Mouse (Mus musculus): ENCODE data around the gene Rogdi.
A peak's percentile ranks its signal among the peaks of the same experiment; 100 is the strongest.

Gene Rogdi

DNA sequence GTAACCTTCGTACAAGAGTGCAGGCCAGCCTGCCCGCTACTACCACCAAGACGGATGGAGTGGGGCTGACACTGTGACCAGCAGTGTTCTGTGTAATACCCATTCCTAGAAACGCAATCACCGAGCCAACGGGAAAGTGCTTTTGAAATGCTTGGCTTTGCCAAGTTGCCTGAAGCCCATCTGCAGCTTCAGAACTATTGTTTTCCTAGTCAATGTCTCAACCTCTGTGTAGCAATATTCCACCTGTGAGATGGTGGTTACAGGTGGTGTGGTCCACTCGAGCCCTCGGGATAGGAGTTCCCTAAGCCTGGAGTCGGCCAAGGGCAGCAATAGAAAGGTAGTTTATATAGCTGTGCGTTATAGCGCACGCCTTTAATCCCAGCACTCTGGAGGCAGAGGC, 28.6 kb downstream of the Rogdi start:
- no peak for DNase-seq

DNA sequence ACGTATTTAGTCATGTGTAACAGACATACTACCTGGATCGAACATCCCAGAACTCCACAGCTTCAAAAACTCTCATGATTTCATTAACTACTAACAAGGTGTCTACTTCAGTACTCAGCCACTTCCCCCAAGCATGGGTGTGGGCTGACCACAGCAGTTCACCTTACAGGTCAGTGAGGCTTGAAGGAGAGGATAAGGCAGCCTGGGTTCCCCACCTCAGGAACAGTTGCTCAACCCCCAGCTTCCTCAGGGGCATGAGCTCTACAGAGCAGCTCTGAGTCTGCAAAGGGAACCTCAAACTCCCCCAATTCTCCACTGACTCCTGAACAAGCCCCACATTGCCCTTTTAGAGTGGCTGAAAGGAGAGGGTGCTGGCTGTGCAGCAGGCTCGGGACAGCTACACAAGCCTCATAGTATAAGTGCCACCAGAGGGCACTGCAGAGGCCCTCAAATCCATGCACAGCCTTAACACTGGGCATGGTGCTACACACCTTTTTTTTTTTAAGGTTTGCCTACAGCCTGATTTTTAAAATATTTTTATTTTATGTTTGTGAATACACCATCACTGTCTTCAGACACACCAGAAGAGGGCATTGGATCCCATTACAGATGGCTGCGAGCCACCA, 33.5 kb downstream of the Rogdi start:
- DNase-seq, result no peak

DNA sequence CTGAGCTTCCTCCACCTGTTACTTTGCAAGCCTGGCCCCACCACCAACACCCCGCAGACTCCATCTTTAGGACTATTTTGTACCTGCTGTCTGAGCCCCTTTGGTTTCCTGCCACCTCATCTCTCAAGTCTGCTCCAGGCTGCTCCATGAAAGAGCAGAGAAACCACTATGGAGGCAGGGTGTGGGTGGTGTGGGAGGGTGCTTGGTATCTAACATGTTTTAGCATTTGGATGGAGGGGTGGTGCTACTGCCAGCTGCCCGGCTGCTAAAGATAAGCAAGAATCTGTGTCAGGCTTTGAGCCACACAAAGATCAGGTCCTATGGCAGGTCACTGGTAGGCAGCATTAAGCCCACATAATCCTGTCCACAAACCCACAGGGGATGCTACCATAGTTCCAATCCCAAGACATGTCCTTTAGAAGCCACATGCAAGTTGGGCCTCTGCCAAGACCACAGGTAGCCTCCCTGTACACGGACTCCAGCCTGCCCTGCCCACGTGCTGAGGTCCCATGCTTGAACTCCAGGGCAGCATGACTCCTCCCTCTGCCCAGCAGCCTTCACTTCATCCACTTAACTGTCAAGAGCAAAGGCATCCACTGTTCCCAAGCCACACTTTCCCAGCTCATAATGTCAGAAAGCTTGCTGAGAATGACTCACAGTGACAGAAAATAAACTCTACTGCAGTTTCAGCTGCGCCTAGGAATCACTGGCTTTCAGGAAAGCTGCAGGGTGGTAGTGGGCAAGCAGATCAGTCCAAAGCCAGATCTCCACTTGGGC, 34.9 kb downstream of the Rogdi start:
- no peak for DNase-seq

GRCm38 (mm10) chr16:4976180-4976579, 37.2 kb downstream of the Rogdi start:
- peak; percentile 51 for DNase-seq

DNA sequence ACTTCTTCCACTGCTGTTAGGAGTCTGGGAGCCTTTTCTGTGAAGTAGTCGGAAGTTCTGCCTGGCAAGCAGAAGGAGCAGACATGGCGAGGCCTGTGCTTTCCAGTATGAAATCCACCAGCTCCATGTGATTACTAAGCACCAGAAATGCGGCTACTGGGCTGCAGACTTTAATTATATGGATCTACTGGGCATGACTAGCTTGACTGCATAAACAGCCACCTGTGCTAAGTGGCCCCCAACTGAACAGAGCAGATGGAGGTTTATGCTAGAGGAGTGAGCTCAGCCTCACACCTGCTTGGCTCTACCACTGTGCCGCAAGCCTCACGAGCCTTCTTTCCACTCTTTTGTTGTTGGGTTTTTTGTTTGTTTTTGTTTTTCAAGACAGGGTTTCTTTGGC, 38.8 kb downstream of the Rogdi start:
- peak; percentile 42 for DNase-seq

DNA sequence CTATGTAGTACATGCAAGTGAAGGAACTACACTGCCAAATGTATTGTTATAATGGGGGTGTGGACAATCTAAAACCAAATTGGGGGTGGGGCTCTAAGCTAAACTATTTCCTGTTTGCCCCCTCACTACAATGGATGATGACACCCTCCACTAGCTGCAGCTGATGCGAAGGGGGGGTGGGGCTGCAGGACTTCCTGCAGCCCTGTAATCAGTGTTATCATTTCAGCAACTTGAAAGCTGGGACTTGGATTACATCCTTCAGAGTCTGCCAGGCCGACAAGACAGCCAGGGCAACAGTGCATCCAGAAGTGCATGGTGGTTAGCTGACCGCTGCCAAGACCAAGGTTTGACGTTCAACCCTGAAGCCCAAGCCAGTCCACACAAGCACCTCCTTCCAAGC, 41.7 kb downstream of the Rogdi start:
- no peak for DNase-seq

GRCm38 (mm10) chr16:4969055-4969843, 44.1 kb downstream of the Rogdi start:
- DNase-seq, result no peak

GRCm38 (mm10) chr16:4968426-4968825, 44.9 kb downstream of the Rogdi start:
- DNase-seq, result no peak

- peak; percentile 48 for DNase-seq
Observed at GRCm38 (mm10) chr16:4965392-4966129, 47.8 kb downstream of the Rogdi start.

- no peak for DNase-seq
Observed at GRCm38 (mm10) chr16:4964731-4965391, 48.5 kb downstream of the Rogdi start.

GRCm38 (mm10) chr16:4963797-4964709, 49.3 kb downstream of the Rogdi start, which contains the start of gene Anks3:
TSS of gene Anks3 (minus strand) at chr16:4964205.
- peak; percentile 98 for DNase-seq

GRCm38 (mm10) chr16:4963346-4963745, 50.0 kb downstream of the Rogdi start:
- DNase-seq, result no peak

GRCm38 (mm10) chr16:4960260-4960659, 53.1 kb downstream of the Rogdi start:
- no peak for DNase-seq
